Mouse (Mus musculus) cerebellum, adult 2 months (tissue): ENCODE measurements around the gene Ccdc167. TPM values are rescaled to one million over a fixed set of nuclear protein-coding genes. Genes with fewer than 3 reads are reported as not detected.
"Not testable (repeated sequence)": the region's sequence is repeated elsewhere in the genome, so short reads cannot be mapped to it uniquely, and the experiment has no call there.

ENCODE experiments used
- DNase-seq, 2 experiments: peaks; one replicate each; pipeline ENCODE4 v3.0.0; 2021
- H3K27ac ChIP-seq: fragments of 200-500 bp; 2 replicates; pipeline ENCODE4 v1.5.1; 2012; ENCODE audit warnings: low read length, control low read depth, inconsistent platforms; ENCODE audit not compliant: insufficient read depth
- H3K27me3 ChIP-seq: fragments of 200-500 bp; 2 replicates; pipeline ENCODE4 v1.6.1; 2012; ENCODE audit warnings: inconsistent platforms, mild to moderate bottlenecking, low read length, moderate library complexity; ENCODE audit not compliant: control insufficient read depth, insufficient read depth
- H3K4me1 ChIP-seq: fragments of 200-500 bp; 2 replicates; pipeline ENCODE4 v1.6.1; 2011; ENCODE audit warnings: low read length; ENCODE audit not compliant: control insufficient read depth, insufficient read depth
- H3K4me3 ChIP-seq: fragments of 200-500 bp; replicated peaks from 2 replicates; pipeline ENCODE3; 2011; ENCODE audit warnings: mild to moderate bottlenecking, low read depth, low read length, control low read depth; ENCODE audit not compliant: insufficient read depth
- CTCF ChIP-seq: fragments of 200-500 bp; IDR thresholded peaks from 2 replicates; pipeline ENCODE4 v1.5.1; 2011; ENCODE audit warnings: low read depth, mild to moderate bottlenecking, control low read depth, low read length, moderate library complexity, borderline replicate concordance; ENCODE audit not compliant: insufficient read depth
- POLR2A ChIP-seq: fragments of 200-500 bp; IDR thresholded peaks from 2 replicates; pipeline ENCODE4 v1.6.1; 2011; ENCODE audit warnings: low read length, control low read depth, borderline replicate concordance; ENCODE audit not compliant: insufficient read depth
- WGBS: fragments of 180-500 bp; shearing (Covaris S2); methylation state at CpG from one replicate; pipeline ENCODE4 v1.1.7; 2018; 5-methylcytosine and 5-hydroxymethylcytosine counted together
- polyA plus RNA-seq: library from polyadenylated mRNA; depleted of rRNA; stranded (reverse); fragments of >200 nt; gene quantifications from 2 replicates; pipeline ENCODE4 v1.2.3, GENCODE M21; 2012

Ccdc167 gene
- polyA plus RNA-seq, 1 experiment: 25.9 TPM

GRCm38 (mm10) chr17:29730510-29731265 is 13.8 kb upstream of the Ccdc167 start:
- WGBS: 17% methylated on average over 13 of the region's 13 CpGs
- Histone ChIP-seq H3K27ac (no peak overlapping the region), H3K4me1 (peaks cover 25% of the 10 kb centered on the region), H3K27me3 (no peaks in the 10 kb centered on the region), H3K4me3 (no peak overlapping the region)
- TF ChIP-seq CTCF: 0 out of 2 replicates have a peak, but pooled peaks have one; percentile 8
- no peak for TF ChIP-seq POLR2A
- peak; percentile 70 to 75 for DNase-seq

- peaks cover 29% of the 10 kb centered on the region for H3K4me1 ChIP-seq
- WGBS: 77% methylated on average over 8 of the region's 8 CpGs
- H3K27ac ChIP-seq: no peak overlapping the region
- H3K27me3 ChIP-seq: no peaks in the 10 kb centered on the region
- TF ChIP-seq CTCF (no peak), POLR2A (no peak)
- no peak overlapping the region for H3K4me3 ChIP-seq
- DNase-seq: no peak
Measured at GRCm38 (mm10) chr17:29728082-29728481, 11.2 kb upstream of the Ccdc167 start.

GRCm38 (mm10) chr17:29725027-29725620 is 8.3 kb upstream of the Ccdc167 start:
- Histone ChIP-seq H3K27me3 (no peaks in the 10 kb centered on the region), H3K4me1 (peaks cover 13% of the 10 kb centered on the region), H3K27ac (no peak overlapping the region), H3K4me3 (no peak overlapping the region)
- WGBS: 61% methylated on average over 6 of the region's 6 CpGs
- no peak for DNase-seq
- no peak for TF ChIP-seq CTCF
- TF ChIP-seq POLR2A: no peak

- TF ChIP-seq CTCF: no peak
- no peak for TF ChIP-seq POLR2A
- 20% methylated on average over 6 of the region's 6 CpGs for WGBS
- peaks cover 16% of the 10 kb centered on the region for H3K4me1 ChIP-seq
- no peak overlapping the region for H3K4me3 ChIP-seq
- no peaks in the 10 kb centered on the region for H3K27me3 ChIP-seq
- no peak overlapping the region for H3K27ac ChIP-seq
- DNase-seq: no peak
Measured at GRCm38 (mm10) chr17:29724610-29725009, 7.8 kb upstream of the Ccdc167 start.

- no peaks in the 10 kb centered on the region for H3K27me3 ChIP-seq
- no peak overlapping the region for H3K4me3 ChIP-seq
- DNase-seq: no peak
- TF ChIP-seq CTCF (no peak), POLR2A (no peak)
- H3K4me1 ChIP-seq: peaks cover 16% of the 10 kb centered on the region
- H3K27ac ChIP-seq: peak overlapping the region; percentile 16; the same call in 1 of the 2 replicates
- 39% methylated on average over 11 of the region's 11 CpGs for WGBS
Measured at GRCm38 (mm10) chr17:29720755-29721365, 4.0 kb upstream of the Ccdc167 start.

- DNase-seq: peak; percentile 86 to 88
- TF ChIP-seq POLR2A (no peak), CTCF (no peak)
- Histone ChIP-seq H3K4me3 (no peak overlapping the region), H3K27ac (peak overlapping the region; percentile 16), H3K4me1 (peaks cover 16% of the 10 kb centered on the region), H3K27me3 (no peaks in the 10 kb centered on the region)
- WGBS: 31% methylated on average over 13 of the region's 13 CpGs
Measured at GRCm38 (mm10) chr17:29719628-29720575, 3.1 kb upstream of the Ccdc167 start.

GRCm38 (mm10) chr17:29718660-29719059 is 1.8 kb upstream of the Ccdc167 start:
- peaks cover 11% of the 10 kb centered on the region; the same call in 1 of the 2 replicates for H3K4me1 ChIP-seq
- no peak for DNase-seq
- H3K27me3 ChIP-seq: no peaks in the 10 kb centered on the region
- no peak overlapping the region for H3K4me3 ChIP-seq
- 86% methylated on average over 8 of the region's 8 CpGs for WGBS
- TF ChIP-seq POLR2A (no peak), CTCF (no peak)
- H3K27ac ChIP-seq: no peak overlapping the region

- H3K4me1 ChIP-seq: peaks cover 33% of the 10 kb centered on the region
- 99% methylated on average over 4 of the region's 4 CpGs for WGBS
- DNase-seq: not testable (repeated sequence)
Measured at GRCm38 (mm10) chr17:29713734-29714133, 3.1 kb downstream of the Ccdc167 start.

More at GRCm38 (mm10) chr17:29713734-29714133, 3.1 kb downstream of the Ccdc167 start:
- H3K27me3 ChIP-seq, H3K27ac ChIP-seq, H3K4me3 ChIP-seq: not testable (repeated sequence)
